Mouse (Mus musculus) right cerebral cortex, adult 18-20 months (tissue): Measurements from ENCODE around the gene Hap1.
A peak's percentile ranks its signal among the peaks of the same experiment; 100 is the strongest.
"Not testable (repeated sequence)": the region's sequence is repeated elsewhere in the genome, so short reads cannot be mapped to it uniquely, and the experiment has no call there.

Source experiments
- DNase-seq: peaks from one replicate; pipeline ENCODE4 v3.0.0; 2022; ENCODE audit warnings: mixed read lengths

The Hap1 gene

GRCm38 (mm10) chr11:100389931-100390445 is 34.1 kb upstream of the Hap1 start:
- DNase-seq: no peak

- DNase-seq: no peak
These were observed 32.7 kb upstream of the Hap1 start for GRCm38 (mm10) chr11:100388588-100388987.

GRCm38 (mm10) chr11:100387589-100388375 is 31.9 kb upstream of the Hap1 start:
- peak; percentile 57 for DNase-seq

- DNase-seq: no peak
These were observed 31.2 kb upstream of the Hap1 start for GRCm38 (mm10) chr11:100387111-100387510.

- DNase-seq: no peak
These were observed 30.7 kb upstream of the Hap1 start for GRCm38 (mm10) chr11:100386586-100386985.

GRCm38 (mm10) chr11:100385016-100385415 is 29.1 kb upstream of the Hap1 start:
- no peak for DNase-seq

GRCm38 (mm10) chr11:100382682-100383081 is 26.8 kb upstream of the Hap1 start:
- DNase-seq: no peak

GRCm38 (mm10) chr11:100379311-100379710 is 23.4 kb upstream of the Hap1 start:
- DNase-seq: no peak

GRCm38 (mm10) chr11:100378446-100378845 is 22.5 kb upstream of the Hap1 start:
- DNase-seq: no peak

GRCm38 (mm10) chr11:100377989-100378388 is 22.1 kb upstream of the Hap1 start:
- DNase-seq: no peak

- no peak for DNase-seq
These were observed 20.9 kb upstream of the Hap1 start for GRCm38 (mm10) chr11:100376746-100377389.

- DNase-seq: no peak
These were observed 20.1 kb upstream of the Hap1 start for GRCm38 (mm10) chr11:100376005-100376404.

- no peak for DNase-seq
These were observed 19.2 kb upstream of the Hap1 start for GRCm38 (mm10) chr11:100375127-100375526.

GRCm38 (mm10) chr11:100371981-100372558 is 16.1 kb upstream of the Hap1 start:
- no peak for DNase-seq

- no peak for DNase-seq
These were observed 13.9 kb upstream of the Hap1 start for GRCm38 (mm10) chr11:100369822-100370221.

- no peak for DNase-seq
These were observed 13.2 kb upstream of the Hap1 start for GRCm38 (mm10) chr11:100369145-100369544.

GRCm38 (mm10) chr11:100362979-100363562 is 7.1 kb upstream of the Hap1 start:
- peak; percentile 74 for DNase-seq

GRCm38 (mm10) chr11:100362209-100362978 is 6.5 kb upstream of the Hap1 start:
- peak; percentile 71 for DNase-seq

- DNase-seq: not testable (repeated sequence)
These were observed 5.1 kb upstream of the Hap1 start for GRCm38 (mm10) chr11:100361059-100361458.

- DNase-seq: no peak
These were observed 4.2 kb upstream of the Hap1 start for GRCm38 (mm10) chr11:100360175-100360574.

GRCm38 (mm10) chr11:100357408-100357807 is 1.5 kb upstream of the Hap1 start:
- DNase-seq: no peak

GRCm38 (mm10) chr11:100356819-100357211 is 887 bp upstream of the Hap1 start:
- no peak for DNase-seq
